Comparison of ENCODE assay signal across 16 mouse cellular contexts in genomic region chr17:4884761-4885160, GRCm38 (mm10).
DNase-seq lines count a peak whose midpoint lies in the region; ATAC-seq and TF ChIP-seq lines count a peak whose summit lies in the region.
"Had no signal": no experiment of that assay in that cellular context is flagged by ENCODE, and none has a peak within 500 bp of the region (broad histone marks: within the 10 kb centered on the region; RNA-seq: fewer than 3 reads in every experiment).

No protein-coding gene starts in this region.

- no peaks in the 10 kb centered on the region for H3K4me1 ChIP-seq in heart, adult 2 months (ENCODE audit: control insufficient read depth, insufficient read depth, low read length)
- no peaks in the 10 kb centered on the region for H3K4me1 ChIP-seq in liver, embryonic 12.5 days
- H3K4me1 ChIP-seq in liver, postnatal 0 days (ENCODE audit: insufficient read depth), result no peaks in the 10 kb centered on the region
- H3K4me1 ChIP-seq: lung, embryonic 15.5 days; midbrain, embryonic 13.5 days had no signal

- TF ChIP-seq POLR2A in heart, adult 2 months (IDR thresholded peaks at IDR 0.05; ENCODE audit: insufficient read depth, low read depth, low read length), result no peak

- DNase-seq in heart, adult 2 months, result no peak
- DNase-seq in heart, postnatal 14 days, result no peak
- DNase-seq in liver (peak; percentile 13), ES-CJ7 (ENCODE audit: low read depth, low spot score) (peak; percentile 52)
- peak; percentile 25 for DNase-seq in liver, postnatal 0 days
- DNase-seq in right cerebral cortex, adult 18-20 months, result no peak
- no peak for DNase-seq in c-Kit-positive CD71-positive TER-119-positive erythroid progenitor cells, embryonic 14.5 days (ENCODE audit: low spot score)
- DNase-seq: cerebellum, adult 11-12 months; gastrocnemius, postnatal 25 days; heart, postnatal 36 days; left cerebral cortex, postnatal 4 days; thymus, adult 2 months had no signal

- H3K9ac ChIP-seq in heart, adult 2 months (ENCODE audit: low read depth, low read length), result no peak overlapping the region
- H3K9ac ChIP-seq in liver, embryonic 12.5 days, result no peak overlapping the region
- H3K9ac ChIP-seq in liver, postnatal 0 days (replicated peaks), result no peak overlapping the region
- H3K9ac ChIP-seq: lung, embryonic 15.5 days; midbrain, embryonic 13.5 days had no signal

- intact Hi-C loops in heart, adult 2 months (cut with DNase I), result no loop called here
- intact Hi-C loops in heart, postnatal 14 days (cut with DNase I), result no loop called here

- 74% methylated on average over 3 of the region's 3 CpGs for WGBS in heart, adult 2 months
- 46% methylated on average over 3 of the region's 3 CpGs for WGBS in liver, embryonic 12.5 days (ENCODE audit: insufficient replicate concordance)
- 67% methylated on average over 3 of the region's 3 CpGs for WGBS in liver, postnatal 0 days (ENCODE audit: insufficient replicate concordance)

- no peak overlapping the region for H3K4me2 ChIP-seq in liver, embryonic 12.5 days
- H3K4me2 ChIP-seq in liver, postnatal 0 days (ENCODE audit: low read depth, low read length), result no peak overlapping the region
- H3K4me2 ChIP-seq: lung, embryonic 15.5 days; midbrain, embryonic 13.5 days had no signal

- no peaks in the 10 kb centered on the region for H3K79me2 ChIP-seq in heart, adult 2 months (replicated peaks; ENCODE audit: control insufficient read depth, insufficient read depth, low read length)

- no peaks in the 10 kb centered on the region for H3K9me3 ChIP-seq in liver, embryonic 12.5 days (replicated peaks)
- H3K9me3 ChIP-seq in liver, postnatal 0 days (ENCODE audit: low read length), result no peaks in the 10 kb centered on the region
- H3K9me3 ChIP-seq: lung, embryonic 15.5 days; midbrain, embryonic 13.5 days had no signal

- no peak overlapping the region for H3K27ac ChIP-seq in heart, adult 2 months
- H3K27ac ChIP-seq in liver, embryonic 12.5 days, result no peak overlapping the region
- no peak overlapping the region for H3K27ac ChIP-seq in liver, postnatal 0 days (ENCODE audit: low read depth)
- H3K27ac ChIP-seq: lung, embryonic 15.5 days; midbrain, embryonic 13.5 days had no signal

- no peak overlapping the region for H3K4me3 ChIP-seq in heart, adult 2 months
- no peak overlapping the region for H3K4me3 ChIP-seq in liver, embryonic 12.5 days
- H3K4me3 ChIP-seq in liver, postnatal 0 days (ENCODE audit: low read depth, low read length), result no peak overlapping the region
- H3K4me3 ChIP-seq: lung, embryonic 15.5 days; midbrain, embryonic 13.5 days had no signal

- no peak for TF ChIP-seq EP300 in heart, adult 2 months (IDR thresholded peaks at IDR 0.05; ENCODE audit: insufficient read depth, low read depth, low read length)
- no peak for TF ChIP-seq EP300 in liver, postnatal 0 days (IDR thresholded peaks at IDR 0.05; ENCODE audit: low read depth)

- peak; percentile 45 for TF ChIP-seq CTCF in heart, adult 2 months (IDR thresholded peaks at IDR 0.05)
- TF ChIP-seq CTCF in liver, postnatal 0 days (IDR thresholded peaks at IDR 0.05; ENCODE audit: low read depth), result peak; percentile 48

- no peaks in the 10 kb centered on the region for H3K27me3 ChIP-seq in heart, adult 2 months (ENCODE audit: control insufficient read depth, insufficient read depth, low read length)
- H3K27me3 ChIP-seq in liver, embryonic 12.5 days (replicated peaks), result no peaks in the 10 kb centered on the region; the same call in 1 of the 2 replicates
- H3K27me3 ChIP-seq in liver, postnatal 0 days (ENCODE audit: insufficient read depth, low read length), result no peaks in the 10 kb centered on the region
- H3K27me3 ChIP-seq: lung, embryonic 15.5 days; midbrain, embryonic 13.5 days had no signal

- H3K36me3 ChIP-seq in heart, adult 2 months (ENCODE audit: control insufficient read depth, insufficient read depth, low read length), result no peaks in the 10 kb centered on the region
- no peaks in the 10 kb centered on the region for H3K36me3 ChIP-seq in liver, embryonic 12.5 days
- H3K36me3 ChIP-seq in liver, postnatal 0 days (replicated peaks; ENCODE audit: insufficient read depth, low read length), result no peaks in the 10 kb centered on the region
- H3K36me3 ChIP-seq: G1E; lung, embryonic 15.5 days; midbrain, embryonic 13.5 days had no signal

- ATAC-seq in liver, embryonic 12.5 days, result no peak
- no peak for ATAC-seq in liver, postnatal 0 days
- ATAC-seq: midbrain, embryonic 13.5 days had no signal

Comparison
In these comparisons a context has a peak if more than half of its experiments do, and no peak if none do; other contexts are left out.
1. DNase-seq: peak in liver (single experiment), ES-CJ7 (single experiment) and liver, postnatal 0 days (single experiment); none in heart, adult 2 months (0 of 2), heart, postnatal 14 days (0 of 2), right cerebral cortex, adult 18-20 months (single experiment) and c-Kit-positive CD71-positive TER-119-positive erythroid progenitor cells, embryonic 14.5 days (single experiment).